Mouse (Mus musculus) embryo, embryonic 11 days (tissue): ENCODE measurements at regions not wholly inside any gene's neighbourhood (a gene's known extent, or its start where the extent isn't known, plus 50 kb on each side); places are given as distances from the start of the nearest gene placed in this dataset.

Source experiments
- DNase-seq: peaks from one replicate; pipeline ENCODE4 v3.0.0-alpha.2; 2015

DNA sequence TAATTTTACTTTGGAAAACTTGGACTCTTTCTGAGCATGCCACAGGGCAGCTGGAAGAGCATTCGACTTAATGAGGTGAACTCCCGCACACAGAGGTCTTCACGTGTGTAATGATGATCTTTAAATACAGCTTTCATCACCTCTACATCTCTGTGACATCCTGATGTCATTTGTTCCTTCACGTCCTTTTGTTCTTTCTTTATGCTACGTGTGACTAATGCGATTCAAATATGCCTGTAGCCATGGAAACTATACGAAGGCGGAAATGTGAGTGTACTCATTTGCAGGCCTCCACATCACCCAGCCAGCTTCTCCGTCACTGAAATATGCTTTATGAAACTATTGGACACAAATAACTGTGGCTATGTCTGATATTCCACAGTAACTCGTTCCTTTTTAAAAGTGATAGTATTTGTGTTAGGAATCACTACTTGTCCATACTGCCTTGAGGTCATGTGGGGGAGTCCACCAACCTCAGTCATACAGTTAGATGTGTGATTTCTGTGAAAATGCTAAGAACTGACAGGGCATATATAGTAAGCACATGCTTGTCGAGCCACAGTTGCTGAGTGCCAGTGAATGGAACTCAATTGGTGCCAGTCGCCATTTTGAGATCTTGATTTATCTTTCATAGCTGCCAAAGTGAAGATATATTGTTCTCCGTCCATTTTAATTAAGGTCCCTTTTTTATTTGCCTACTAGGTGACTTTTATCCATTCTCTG, 145.9 kb downstream of the Plk2 start:
- no peak for DNase-seq

- DNase-seq: no peak
Measured at GRCm38 (mm10) chr13:110541288-110542148, 146.7 kb downstream of the Plk2 start.

DNA sequence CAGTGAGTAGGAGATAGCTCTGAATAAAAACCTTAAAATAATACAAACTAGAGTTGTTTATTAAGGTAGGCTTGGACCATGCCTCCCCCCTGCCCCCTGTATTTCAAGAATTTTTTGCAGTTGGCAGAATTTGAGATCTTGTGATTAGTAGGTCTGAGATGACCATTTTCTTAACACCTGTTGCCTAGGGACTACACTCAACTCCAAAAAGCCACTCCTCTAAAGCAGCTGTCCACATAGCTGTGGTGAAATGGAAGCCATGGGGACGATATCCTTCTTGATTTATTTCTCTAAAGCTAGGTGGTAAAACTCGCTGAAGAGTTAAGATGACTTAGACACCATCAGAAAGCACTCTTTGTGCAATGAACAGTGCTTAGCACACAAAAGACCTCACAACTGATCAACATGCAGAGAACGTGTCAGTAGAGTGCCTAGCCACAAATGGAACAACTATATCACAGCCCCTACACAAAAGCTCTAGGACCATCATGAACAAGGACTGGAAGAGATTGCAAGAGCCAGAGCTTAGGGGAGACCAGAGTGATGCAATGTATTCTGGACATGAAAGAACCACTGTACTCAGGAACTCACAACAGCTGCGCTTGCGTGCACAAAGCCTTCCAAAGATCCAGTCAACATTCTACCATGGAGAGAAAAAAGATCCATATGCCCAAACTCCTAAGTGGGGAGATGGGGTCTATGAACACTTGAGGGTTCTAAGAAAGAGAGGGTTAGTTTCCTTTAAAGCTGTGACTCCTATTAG, 147.6 kb downstream of the Plk2 start:
- no peak for DNase-seq

GRCm38 (mm10) chr13:110545454-110545853, 150.6 kb downstream of the Plk2 start:
- DNase-seq: no peak

- DNase-seq: peak; percentile 25
Measured at GRCm38 (mm10) chr13:110555529-110556319, 160.9 kb downstream of the Plk2 start.

GRCm38 (mm10) chr13:110556355-110557095, 161.7 kb downstream of the Plk2 start:
- DNase-seq: no peak

DNA sequence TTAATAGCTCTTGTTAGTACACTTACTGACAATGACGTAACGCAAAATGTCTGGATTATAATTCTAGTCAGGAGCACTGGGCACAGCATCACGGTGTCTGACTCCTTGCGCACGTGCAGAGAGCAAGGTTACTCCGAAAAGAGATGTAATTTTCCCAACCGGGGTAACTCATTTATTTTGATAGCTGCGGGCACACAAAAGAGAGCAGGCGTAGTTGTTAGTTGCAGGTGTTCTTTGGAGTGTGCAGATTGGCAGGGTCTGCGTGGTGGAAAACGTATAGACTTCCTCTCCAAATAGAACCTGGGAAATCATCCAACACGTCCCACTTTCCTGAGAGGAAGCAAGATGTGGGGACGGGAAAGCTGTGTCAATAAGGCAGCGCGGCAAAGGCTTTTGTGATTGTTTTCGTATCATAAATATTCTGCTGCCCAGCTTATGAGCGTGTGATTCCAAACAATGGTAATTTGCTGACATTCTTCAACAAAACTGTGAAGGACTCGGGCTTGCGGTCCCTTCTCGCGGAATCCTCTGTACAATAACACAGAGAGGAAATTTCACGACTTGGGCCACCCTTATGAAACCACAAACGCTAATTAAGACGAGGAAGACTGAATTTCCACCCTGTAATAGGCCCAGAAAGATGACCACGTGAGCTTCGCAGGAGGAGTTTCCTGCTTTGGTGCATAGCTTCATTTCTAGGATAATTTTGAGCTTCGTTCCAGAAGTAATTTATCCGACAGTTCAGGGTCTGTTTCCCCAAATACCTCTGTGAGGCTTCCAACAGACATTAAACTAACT, 163.3 kb downstream of the Plk2 start:
- peak; percentile 26 for DNase-seq

DNA sequence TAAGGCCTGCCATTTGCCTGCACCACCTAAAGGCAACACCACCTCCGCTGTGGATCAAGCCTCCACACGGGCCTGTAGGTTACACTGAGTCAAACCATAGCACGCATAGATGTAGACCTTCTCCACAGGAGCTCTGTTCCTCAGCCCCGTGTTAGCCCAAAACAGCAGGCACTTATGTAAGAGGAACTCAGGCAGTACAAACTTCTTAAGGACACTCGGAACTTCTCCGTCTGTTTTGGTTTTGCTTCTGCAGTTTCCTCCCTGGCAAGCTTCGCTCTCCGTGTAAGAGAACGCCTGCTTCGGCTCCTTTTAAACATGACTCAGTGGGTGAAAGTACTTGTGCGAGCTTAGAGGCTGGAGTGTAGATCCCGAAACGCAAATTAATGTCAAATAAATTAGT, 165.7 kb downstream of the Plk2 start:
- DNase-seq: no peak

DNA sequence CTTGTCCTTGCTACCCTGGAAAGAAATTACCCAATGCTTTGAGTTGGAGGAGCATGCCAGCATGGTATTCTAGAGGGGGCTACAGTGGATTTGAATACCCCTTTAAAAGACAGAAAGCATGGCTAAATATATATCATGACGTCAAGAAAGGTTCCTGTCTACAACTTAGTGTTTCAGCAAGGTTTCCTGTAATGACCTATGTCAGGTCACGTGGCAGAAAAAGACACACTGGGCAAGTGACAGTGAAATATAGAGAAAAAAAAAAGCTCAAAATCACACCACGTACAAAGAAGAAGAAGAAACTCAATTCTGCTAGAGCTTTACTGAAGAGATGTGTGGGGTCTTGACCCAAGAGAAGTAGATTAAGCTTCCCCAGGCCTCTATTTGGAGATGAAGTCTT, 167.7 kb downstream of the Plk2 start:
- DNase-seq: no peak

DNA sequence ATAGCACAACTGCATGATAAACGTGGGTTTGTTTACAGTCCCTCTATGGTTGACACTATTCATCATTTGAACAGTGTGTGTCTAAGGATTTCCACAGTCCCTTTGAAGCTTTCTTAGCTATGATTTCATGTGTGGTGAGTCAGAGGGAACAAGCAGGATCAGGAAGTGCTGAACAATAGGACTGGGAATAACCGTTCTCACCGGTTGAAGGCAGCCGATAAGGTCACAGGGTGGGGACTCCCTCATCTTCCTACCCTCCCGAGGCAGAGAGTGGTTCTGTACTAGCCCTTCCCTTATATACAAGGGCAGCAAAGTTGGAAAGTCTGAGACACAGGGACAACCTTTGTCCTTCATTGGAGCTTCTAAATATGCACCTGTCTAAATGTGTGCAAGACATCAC, 168.1 kb downstream of the Plk2 start:
- no peak for DNase-seq

GRCm38 (mm10) chr13:110563967-110564366, 169.1 kb downstream of the Plk2 start:
- DNase-seq: peak; percentile 29

- DNase-seq: no peak
Measured at GRCm38 (mm10) chr13:110568482-110569179, 173.8 kb downstream of the Plk2 start.

DNA sequence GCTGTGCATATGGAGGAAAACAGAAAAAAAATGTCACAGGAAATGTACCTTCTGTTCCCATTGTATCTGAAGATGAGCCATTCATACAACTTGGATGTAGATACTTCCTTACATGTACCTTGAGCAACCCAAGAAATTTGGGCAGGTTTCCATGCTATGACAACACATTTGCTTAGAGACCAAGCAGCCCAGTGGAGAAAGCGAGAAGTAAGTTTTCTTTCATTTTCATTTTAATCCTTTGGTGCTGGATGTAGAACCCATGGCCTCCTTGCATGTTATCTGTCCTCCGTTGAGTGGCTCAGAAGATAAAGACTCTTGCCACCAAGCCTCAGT, 174.3 kb downstream of the Plk2 start:
- DNase-seq: no peak

DNA sequence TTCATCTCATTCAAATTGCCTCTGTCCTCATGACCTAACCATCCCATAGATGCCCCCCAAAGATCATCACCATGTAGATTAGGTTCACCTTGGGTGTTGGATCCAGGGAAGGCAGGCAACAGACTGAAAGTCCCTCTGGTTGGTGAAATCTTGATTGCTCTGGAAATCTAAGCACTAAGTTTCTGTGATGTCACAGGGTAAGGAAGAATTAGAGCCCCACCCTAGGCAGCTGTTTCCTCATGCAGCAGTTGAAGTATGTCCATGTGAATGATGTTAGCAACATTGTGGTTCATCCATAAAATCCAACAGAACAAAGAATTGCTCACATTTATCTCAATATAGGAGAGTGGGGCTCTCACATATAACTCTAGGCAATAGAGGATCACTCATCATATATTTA, 175.5 kb downstream of the Plk2 start:
- no peak for DNase-seq

GRCm38 (mm10) chr13:110573360-110574065, 178.7 kb downstream of the Plk2 start:
- no peak for DNase-seq

DNA sequence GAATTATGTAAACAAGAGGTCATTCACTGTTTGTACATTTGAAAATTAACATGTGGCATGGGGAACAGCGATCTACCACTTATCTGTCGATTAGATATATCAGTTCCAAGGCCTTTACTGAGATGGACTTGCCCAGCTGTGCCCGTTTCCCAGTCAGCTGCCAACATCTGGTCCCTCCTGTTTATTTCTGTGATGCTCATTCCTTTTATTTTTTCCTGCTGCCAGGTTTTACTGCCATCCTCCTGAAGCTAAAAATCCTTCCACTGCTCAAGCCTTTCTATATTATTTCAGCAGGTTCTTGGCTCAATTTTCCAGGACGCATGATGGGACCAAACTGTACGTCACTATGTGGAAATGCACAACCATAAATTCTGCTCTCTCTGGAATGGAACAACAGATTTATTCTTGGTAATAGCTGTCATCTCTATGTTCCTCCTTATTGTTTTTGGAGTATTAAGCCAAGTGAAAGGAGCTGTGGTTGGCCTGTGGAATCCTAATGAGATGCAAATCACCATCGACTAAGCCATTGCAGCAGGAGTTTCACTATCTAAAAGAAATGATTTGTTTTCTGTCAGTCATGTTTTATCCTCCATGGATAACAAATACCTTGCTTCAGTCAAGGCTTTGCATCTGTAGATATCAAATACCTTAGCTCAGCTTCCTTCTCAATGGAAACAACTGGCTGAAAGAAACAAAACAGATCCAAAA, 180.1 kb downstream of the Plk2 start:
- DNase-seq: no peak

DNA sequence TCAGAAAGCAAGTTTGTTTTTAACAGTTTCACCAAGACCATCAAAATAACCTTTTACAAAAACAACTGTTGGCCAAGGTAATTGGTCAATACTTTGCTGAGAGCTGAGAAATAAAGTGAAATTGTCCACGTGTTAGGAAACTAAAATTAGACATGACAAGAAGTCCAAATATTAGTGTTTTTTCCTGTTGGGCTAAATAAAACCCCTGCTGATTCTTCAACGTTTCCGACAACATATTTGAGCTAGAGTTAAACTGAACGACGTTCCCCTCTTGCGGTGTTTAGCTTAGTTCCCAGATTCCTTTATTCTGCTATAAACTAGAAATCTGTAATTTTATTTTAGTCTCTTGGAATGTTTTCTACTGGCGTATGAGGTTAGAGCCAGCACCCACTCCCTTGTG, 183.3 kb downstream of the Plk2 start:
- no peak for DNase-seq

DNA sequence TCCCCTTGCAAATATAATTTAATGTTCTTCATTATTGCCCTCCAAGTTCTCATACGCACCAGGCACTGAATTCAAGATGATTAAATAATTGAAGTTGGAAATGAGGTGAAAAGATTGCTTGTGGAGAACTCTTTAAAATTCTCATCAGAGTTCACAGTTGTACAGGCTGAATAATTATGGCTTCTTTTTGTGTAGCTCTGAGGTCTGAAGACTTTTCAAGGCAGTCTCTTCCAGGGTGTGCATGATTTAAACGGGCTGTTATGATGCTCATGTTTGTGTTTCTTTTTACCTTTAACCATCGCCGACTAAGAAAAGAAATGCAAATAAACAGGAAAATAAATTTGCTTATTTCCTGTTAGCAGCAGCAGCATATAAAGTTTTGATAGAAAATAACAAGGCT, 185.3 kb downstream of the Plk2 start:
- no peak for DNase-seq

GRCm38 (mm10) chr13:110580570-110580969, 185.7 kb downstream of the Plk2 start:
- no peak for DNase-seq
